Comparison of ENCODE assay signal across 9 mouse cellular contexts in the genomic region with DNA sequence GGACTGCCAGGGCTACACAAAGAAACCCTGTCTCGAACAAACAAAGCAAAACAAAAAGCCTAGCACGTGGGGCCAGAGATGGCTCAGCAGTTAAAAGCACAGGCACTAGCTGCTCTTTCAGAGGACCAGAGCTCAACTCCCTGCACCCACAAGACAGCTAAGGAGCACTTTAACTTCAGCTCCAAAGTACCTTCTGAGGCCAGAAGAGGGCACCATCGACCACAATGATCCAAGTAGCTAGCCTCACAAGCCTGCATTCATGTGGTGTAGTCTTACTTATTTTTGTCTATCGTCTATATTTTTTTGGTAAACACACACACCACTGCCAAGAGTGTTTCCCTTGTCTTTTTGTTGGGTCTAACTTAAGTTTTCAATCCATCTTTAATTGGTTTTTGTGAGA. TPM values are rescaled to one million over a fixed set of nuclear protein-coding genes. Genes with fewer than 3 reads are reported as not detected.
A peak's percentile ranks its signal among the peaks of the same experiment; 100 is the strongest.
DNase-seq lines count a peak whose midpoint lies in the region; ATAC-seq and TF ChIP-seq lines count a peak whose summit lies in the region.
"Had no signal": no experiment of that assay in that cellular context is flagged by ENCODE, and none has a peak within 500 bp of the region (broad histone marks: within the 10 kb centered on the region; RNA-seq: fewer than 3 reads in every experiment).

No protein-coding gene starts in this region.

- TF ChIP-seq CTCF in G1E (IDR thresholded peaks at IDR 0.05; ENCODE audit: low read depth, low read length) = peak; percentile 50

- intact Hi-C loops in left cerebral cortex, postnatal 36 days (cut with DNase I) = loop anchor here (5.0 kb wide), 1 partner anchor 68 kb away; no protein-coding TSS in a partner anchor

- no peak; the same call in 1 of the 2 replicates for ATAC-seq in G1E (ENCODE audit: extremely low read depth, insufficient number of reproducible peaks, low FRiP score, poor library complexity, severe bottlenecking)
- peak; percentile 81 for ATAC-seq in common myeloid progenitor, adult 5-6 weeks (replicated peaks; ENCODE audit: low read depth, poor library complexity, severe bottlenecking)

- H3K4me3 ChIP-seq in G1E (ENCODE audit: low read depth, low read length) = no peak overlapping the region
- no peak overlapping the region for H3K4me3 ChIP-seq in forebrain, embryonic 10.5 days
- H3K4me3 ChIP-seq: stomach, embryonic 15.5 days had no signal

- H3K4me1 ChIP-seq in G1E (ENCODE audit: insufficient read depth, low read depth, low read length) = peaks cover 3% of the 10 kb centered on the region; the same call in 1 of the 2 replicates
- no peaks in the 10 kb centered on the region for H3K4me1 ChIP-seq in forebrain, embryonic 10.5 days
- H3K4me1 ChIP-seq: stomach, embryonic 15.5 days had no signal

- H3K27me3 ChIP-seq in G1E (ENCODE audit: insufficient read depth, low read length) = 0 out of 2 replicates have a peak, but pooled peaks cover 2% of the 10 kb centered on the region
- H3K27me3 ChIP-seq in forebrain, embryonic 10.5 days (ENCODE audit: poor library complexity, severe bottlenecking) = no peaks in the 10 kb centered on the region
- H3K27me3 ChIP-seq: stomach, embryonic 15.5 days had no signal

- no peaks in the 10 kb centered on the region for H3K36me3 ChIP-seq in G1E (replicated peaks)
- no peaks in the 10 kb centered on the region for H3K36me3 ChIP-seq in forebrain, embryonic 10.5 days (replicated peaks)
- H3K36me3 ChIP-seq: stomach, embryonic 15.5 days had no signal

- no peak overlapping the region for H3K27ac ChIP-seq in forebrain, embryonic 10.5 days
- H3K27ac ChIP-seq: stomach, embryonic 15.5 days had no signal

- peak; percentile 31 for DNase-seq in kidney, postnatal 10 days
- no peak for DNase-seq in kidney, adult 11 months
- DNase-seq in G1E (ENCODE audit: low spot score) = no peak
- peak; percentile 28 for DNase-seq in lung, postnatal 10 days
- DNase-seq in forebrain, embryonic 10.5 days (ENCODE audit: extremely low spot score, low spot score) = no peak
- DNase-seq in gastrocnemius, adult 8-10 months (ENCODE audit: low spot score in 2 of 2) = no peak
- DNase-seq in left cerebral cortex, postnatal 36 days (ENCODE audit: low spot score in 2 of 2) = no peak

- no peaks in the 10 kb centered on the region for H3K9me3 ChIP-seq in G1E (replicated peaks)
- H3K9me3 ChIP-seq in forebrain, embryonic 10.5 days = no peaks in the 10 kb centered on the region
- H3K9me3 ChIP-seq: stomach, embryonic 15.5 days had no signal

- 36% methylated on average over 4 of the region's 4 CpGs for WGBS in forebrain, embryonic 10.5 days

RNA-seq across cellular contexts. Expression of a gene that starts 14.1 kb away (rescaled TPM):
- total RNA-seq in G1E (2014; fragmentation: Nextera tagmentation) (4.1 and 7.7 TPM in 2 replicates), G1E (2017) (10.5 and 14.8 TPM in 2 replicates)
- 16.7 and 20.1 TPM in 2 replicates for polyA plus RNA-seq in G1E (2012)
- total RNA-seq in common myeloid progenitor, adult 5-6 weeks (2017) = 8.1 and 12.0 TPM in 2 replicates
- polyA plus RNA-seq in forebrain, embryonic 10.5 days (2016; fragmentation: Nextera tagmentation; extraction: Ambion mirVana) = 9.2 and 10.2 TPM in 2 replicates
- 100 to 1,000 TPM in 1 of 4 experiments, 10 to 100 TPM in 3; 83.6 to 123 (median 95.6) TPM for total RNA-seq in gastrocnemius, adult 8-10 months (2022)
- total RNA-seq in left cerebral cortex, postnatal 36 days (2021) = 10 to 100 TPM; 29.4 to 33.8 TPM

RNA-seq across cellular contexts. Expression of a gene that starts 36.3 kb away (rescaled TPM):
- total RNA-seq in G1E (2014; fragmentation: Nextera tagmentation) (191 and 220 TPM in 2 replicates), G1E (2017) (92.1 and 104 TPM in 2 replicates)
- polyA plus RNA-seq in G1E (2012) = 50.6 and 60.5 TPM in 2 replicates
- total RNA-seq in common myeloid progenitor, adult 5-6 weeks (2017) = 80.3 and 97.3 TPM in 2 replicates
- 246 and 255 TPM in 2 replicates for polyA plus RNA-seq in forebrain, embryonic 10.5 days (2016; fragmentation: Nextera tagmentation; extraction: Ambion mirVana)
- total RNA-seq in gastrocnemius, adult 8-10 months (2022) = 100 to 1,000 TPM; 133 to 148 (median 143) TPM
- 100 to 1,000 TPM; 345 to 377 TPM for total RNA-seq in left cerebral cortex, postnatal 36 days (2021)

RNA-seq across cellular contexts. Expression of a gene that starts 53.3 kb away (rescaled TPM):
- total RNA-seq in G1E (2014; fragmentation: Nextera tagmentation) (not detected in 2 replicates), G1E (2017) (0.17 and 0.49 TPM in 2 replicates)
- polyA plus RNA-seq in G1E (2012) = 0.08 and 0.10 TPM in 2 replicates
- not detected in 2 replicates for total RNA-seq in common myeloid progenitor, adult 5-6 weeks (2017)
- polyA plus RNA-seq in forebrain, embryonic 10.5 days (2016; fragmentation: Nextera tagmentation; extraction: Ambion mirVana) = 0.48 and 0.73 TPM in 2 replicates
- 10 to 100 TPM in 2 of 4 experiments, 1 to 10 TPM in 2; 5.9 to 19.9 (median 10.1) TPM for total RNA-seq in gastrocnemius, adult 8-10 months (2022)
- total RNA-seq in left cerebral cortex, postnatal 36 days (2021) = under 1 TPM; 0.34 to 0.81 TPM

Comparison
In these comparisons a context has a peak if more than half of its experiments do, and no peak if none do; other contexts are left out.
1. DNase-seq: peak in kidney, postnatal 10 days (single experiment) and lung, postnatal 10 days (single experiment); none in kidney, adult 11 months (single experiment), G1E (single experiment), forebrain, embryonic 10.5 days (single experiment), gastrocnemius, adult 8-10 months (0 of 2) and left cerebral cortex, postnatal 36 days (0 of 2).